Mouse (Mus musculus): ENCODE data around the gene BC048679. TPM values are rescaled to one million over a fixed set of nuclear protein-coding genes. Genes with fewer than 3 reads are reported as not detected.

Gene BC048679
- polyA plus RNA-seq, 1 experiment: 1,383 TPM

DNA sequence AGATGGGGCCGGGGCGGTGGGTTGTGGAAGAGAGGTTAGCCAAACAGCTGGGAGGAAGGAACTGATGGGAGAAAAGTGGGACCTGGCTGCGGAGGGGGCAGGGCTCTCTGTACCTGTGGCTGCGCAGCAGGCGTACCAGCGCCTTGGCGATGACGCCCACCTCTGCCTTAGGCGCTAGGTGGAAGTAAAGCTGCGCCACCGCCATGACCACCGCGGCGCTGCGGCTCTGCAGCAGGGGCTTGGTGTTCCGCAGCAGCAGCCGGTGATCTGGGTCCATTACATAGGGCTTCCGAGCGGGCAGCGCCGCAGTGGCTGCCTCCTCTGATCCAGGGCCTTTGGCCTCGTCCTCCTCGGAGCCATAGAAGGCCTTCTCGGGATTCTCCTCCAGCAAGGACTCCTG is 21.2 kb downstream of the BC048679 start:
- DNase-seq (ENCODE audit: low read depth): no peak

DNA sequence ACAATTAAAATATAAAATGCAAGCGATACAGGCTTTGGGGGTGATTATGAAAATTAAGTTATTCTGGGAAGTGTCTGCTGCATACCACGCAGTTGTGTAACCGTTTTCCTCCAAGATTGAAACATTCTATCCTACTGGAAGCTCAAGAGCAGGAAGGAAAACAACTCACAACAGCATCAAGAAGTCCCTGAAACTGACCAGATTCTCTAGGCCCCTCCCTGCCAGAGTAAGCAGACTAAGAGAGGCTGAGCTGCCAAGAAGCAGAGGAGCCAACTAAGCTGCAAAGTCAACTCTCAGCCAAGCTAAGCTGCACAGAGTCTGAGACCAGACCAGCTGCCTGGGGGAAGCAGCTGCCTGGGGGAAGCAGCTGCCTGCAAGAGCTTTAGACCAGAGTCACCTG is 22.9 kb downstream of the BC048679 start:
- no peak for DNase-seq (ENCODE audit: low read depth)

DNA sequence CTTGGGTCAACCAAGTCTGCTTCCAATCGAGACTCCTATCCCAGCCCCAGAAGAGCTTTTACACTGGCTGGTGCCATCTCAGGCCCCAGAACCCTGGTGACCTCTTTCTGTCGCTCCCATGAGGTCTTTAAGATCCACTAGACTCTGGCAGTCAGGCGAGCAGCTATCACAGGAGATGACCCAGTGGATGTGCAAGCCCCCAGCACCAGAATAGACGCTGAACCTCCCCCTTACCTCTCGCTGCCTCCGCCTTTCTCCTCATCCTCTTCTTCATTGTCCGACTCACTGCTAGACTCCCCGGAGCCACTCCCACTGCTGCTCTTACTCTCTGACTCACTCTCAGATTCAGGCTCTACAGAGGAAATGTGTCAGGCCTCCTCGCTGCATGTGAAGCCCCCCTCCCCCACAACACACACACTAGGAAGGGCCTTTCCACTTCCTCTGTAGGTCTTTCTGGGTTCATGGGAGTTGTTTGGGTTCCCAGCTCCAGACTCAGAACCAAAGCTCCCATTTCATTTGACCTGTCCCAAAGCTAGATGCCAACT is 33.1 kb downstream of the BC048679 start:
- no peak for DNase-seq (ENCODE audit: low read depth)

DNA sequence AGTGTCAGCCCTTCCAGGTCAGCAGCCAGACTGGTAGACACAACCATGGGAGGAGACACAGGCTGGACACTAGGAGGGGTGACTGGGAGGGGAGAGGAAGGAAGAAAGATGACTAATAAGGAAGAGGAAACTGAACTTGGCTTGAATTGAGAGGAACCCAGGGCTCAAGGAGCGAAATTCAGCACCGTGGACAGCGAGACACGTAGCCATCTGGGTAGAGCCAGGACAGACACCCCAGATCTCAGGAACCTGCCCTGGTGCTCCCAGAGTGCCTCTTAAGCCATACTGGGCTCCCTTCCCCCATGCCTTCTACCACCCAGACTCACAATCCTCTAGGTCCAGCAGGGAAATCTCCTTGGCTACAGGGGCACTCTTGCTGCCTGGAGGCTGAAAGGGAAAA is 34.0 kb downstream of the BC048679 start:
- DNase-seq (ENCODE audit: low read depth): no peak

DNA sequence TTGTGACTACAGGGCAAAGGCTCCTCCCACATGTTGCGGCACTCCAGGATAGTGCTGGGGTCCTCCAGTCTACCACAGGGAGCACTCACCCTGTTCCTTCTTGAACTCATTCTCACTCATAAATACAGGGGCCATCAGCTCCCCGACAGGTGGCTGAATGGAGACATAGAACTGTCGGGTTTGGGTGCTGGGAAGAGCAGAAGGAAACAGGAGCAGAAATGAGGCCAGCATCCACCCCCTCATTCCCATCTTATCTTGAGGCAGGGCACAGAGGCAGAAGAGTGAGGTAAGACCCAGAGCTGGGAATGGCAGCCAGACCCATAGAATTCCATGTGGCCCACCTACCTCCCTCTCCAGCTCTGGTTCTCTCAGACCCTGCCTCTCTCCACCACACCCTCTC is 35.3 kb downstream of the BC048679 start:
- DNase-seq (ENCODE audit: low read depth): no peak

DNA sequence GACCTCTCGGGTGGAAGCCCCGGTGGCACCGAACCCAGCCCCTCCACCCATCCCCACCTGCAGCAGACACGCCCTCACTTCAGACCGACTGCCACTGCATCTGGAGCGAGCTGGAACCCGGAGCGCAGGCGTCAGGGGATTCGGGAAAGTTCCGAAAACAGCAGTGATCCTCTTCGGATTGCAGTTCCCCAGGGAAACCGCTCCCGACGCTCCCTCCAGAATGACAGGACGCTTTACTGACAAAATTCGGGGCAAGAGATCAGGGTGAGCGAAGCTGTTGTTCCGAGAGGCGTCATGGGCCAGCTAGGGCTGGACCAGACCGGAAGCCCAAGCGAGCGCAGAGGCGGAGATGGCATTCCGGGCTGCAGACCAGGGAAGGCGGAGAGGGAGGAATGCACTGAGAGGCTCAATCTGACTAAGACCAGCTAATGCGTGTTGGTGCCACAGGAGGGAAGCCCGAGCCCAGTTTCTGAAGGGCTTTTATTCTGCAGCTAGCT is 42.9 kb downstream of the BC048679 start, which contains the start of gene Cpeb1:
Gene Cpeb1 (minus strand): TSS at position 311 of the 497 bp plus-strand sequence.
- no peak for DNase-seq (ENCODE audit: low read depth)

DNA sequence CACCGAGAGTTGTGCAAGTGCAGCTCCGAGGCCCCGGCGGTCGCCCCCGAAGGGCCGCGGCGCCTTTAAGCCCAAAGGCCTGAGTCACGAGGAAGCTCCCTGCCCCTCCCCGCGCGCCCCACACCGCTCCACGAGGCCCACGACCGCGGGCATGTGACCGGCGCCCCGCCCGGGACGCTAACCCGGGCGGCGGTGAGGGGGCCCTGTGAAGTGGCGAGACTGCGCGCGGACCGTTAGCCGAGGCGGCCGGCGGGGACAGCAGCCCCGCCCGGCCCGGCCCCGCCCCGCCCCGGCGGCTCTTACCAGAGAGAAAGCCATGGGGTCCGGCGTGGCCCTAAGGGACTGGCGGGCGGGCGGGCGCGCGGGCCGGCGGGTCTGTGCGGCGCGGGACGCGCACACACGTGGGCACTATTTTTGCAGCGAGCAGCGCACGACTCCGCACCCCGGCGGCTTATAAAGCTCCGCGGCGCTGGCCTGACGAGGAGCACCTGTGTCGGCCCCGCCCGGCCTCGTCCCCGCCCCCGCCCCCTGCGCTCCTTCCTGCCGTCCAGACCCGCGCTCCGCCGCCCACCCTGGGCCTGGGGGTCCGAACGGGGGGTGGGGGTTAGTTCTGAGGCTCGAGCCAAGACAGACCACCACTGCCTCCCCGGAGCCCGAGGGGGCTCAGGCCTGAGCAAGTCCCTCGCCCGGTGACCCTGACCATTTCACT is 43.6 kb downstream of the BC048679 start:
- no peak for DNase-seq (ENCODE audit: low read depth)

DNA sequence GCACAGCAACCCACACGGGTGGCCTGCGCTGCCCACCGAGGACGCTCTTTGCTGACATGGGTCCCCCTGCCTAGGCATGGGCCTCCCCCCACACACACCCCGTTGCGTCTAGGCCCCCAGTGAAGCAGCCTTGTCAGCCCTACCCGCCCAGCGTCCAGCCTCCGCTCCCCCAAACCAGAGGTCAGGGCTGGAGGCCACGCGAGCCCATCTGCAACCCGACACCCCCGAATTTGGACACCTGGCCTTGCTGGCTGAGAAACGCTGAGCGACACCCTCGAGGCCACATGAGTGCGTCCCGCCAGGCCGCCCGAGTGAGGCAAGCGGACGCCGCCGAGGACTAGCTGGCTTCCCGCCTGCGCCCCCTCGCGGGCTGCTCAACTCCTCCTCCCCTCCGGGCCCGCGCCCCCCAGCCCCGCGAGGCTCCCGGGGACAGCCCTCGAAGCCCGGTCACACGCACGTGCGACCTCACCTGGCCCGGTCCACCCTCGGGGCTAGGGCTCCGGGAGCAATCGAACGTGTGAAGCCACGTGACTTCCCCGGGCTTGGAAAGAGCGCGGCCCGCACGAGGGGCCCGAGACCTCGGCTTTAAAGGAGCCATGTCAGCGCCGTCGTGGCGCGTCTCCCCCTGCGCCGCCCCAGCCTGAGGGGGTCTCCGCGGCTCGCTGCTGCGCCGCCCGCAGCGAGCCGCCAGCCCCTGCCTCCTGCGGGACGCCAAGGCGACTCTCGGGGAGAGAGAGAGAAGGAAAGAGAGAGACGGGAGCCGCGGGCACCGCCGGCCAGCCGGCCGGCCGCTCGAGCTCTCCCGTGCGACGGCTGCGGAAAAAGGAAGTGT is 44.4 kb downstream of the BC048679 start:
- no peak for DNase-seq (ENCODE audit: low read depth)

DNA sequence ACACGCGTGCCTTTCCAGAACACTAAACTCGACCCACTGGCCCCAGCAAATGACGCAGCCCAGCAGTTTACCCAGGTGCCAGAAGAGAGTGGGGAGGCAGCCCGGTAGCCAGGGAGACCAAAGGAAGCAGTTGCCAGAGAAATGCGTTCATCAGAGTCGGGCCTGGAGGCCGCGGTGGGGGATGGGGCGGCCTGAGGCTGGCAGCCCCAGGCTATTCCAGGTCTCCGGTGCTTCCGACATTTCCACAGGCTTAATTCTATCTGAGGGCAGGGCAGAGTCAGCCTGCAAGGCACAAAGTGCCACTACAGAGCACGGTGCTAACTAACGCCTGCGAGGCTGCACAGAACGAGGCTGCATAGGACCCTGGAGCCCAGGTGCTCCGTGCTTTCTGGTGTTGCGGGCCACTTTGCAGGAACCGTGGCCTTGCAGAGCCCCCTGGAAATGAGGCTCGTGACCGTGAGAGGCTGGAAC is 45.1 kb downstream of the BC048679 start:
- no peak for DNase-seq (ENCODE audit: low read depth)

Other genes starting within 250 kb of the BC048679 start
- 1,391 and 1,754 TPM in 2 replicates for gene Rps17, start 153.0 kb downstream of the BC048679 start, polyA plus RNA-seq (2012; rRNA removed)
- gene Cpeb1, start 42.8 kb downstream of the BC048679 start, polyA plus RNA-seq (2012; rRNA removed): 55.1 and 55.8 TPM in 2 replicates
- 45.8 and 49.7 TPM in 2 replicates for gene Ap3b2, start 4.4 kb downstream of the BC048679 start, polyA plus RNA-seq (2012; rRNA removed)
- gene Fsd2, start 68.7 kb upstream of the BC048679 start, polyA plus RNA-seq (2012; rRNA removed): 5.7 and 11.2 TPM in 2 replicates
- 19.1 and 21.6 TPM in 2 replicates for gene Whamm, start 73.0 kb upstream of the BC048679 start, polyA plus RNA-seq (2012; rRNA removed)
- gene Homer2, start 209.2 kb upstream of the BC048679 start, polyA plus RNA-seq (2012; rRNA removed): 1.3 and 1.6 TPM in 2 replicates

All from gonadal fat pad, adult 2 months (tissue).